Mouse (Mus musculus): ENCODE results near the gene Zfp652.

- no peak for TF ChIP-seq CTCF (IDR thresholded peaks at IDR 0.05; ENCODE audit: insufficient read depth, low read depth, low read length)
- no peak for TF ChIP-seq POLR2A (IDR thresholded peaks at IDR 0.05; ENCODE audit: insufficient read depth, low read depth, low read length)
Observed at GRCm38 (mm10) chr11:95857306-95857705, 144.8 kb downstream of the Zfp652 start.
